Mouse (Mus musculus) olfactory bulb, adult 2 months (tissue): ENCODE data around the gene Kcnip4.

Experiments
- CTCF ChIP-seq: fragments of 200-500 bp; IDR thresholded peaks from 2 replicates; pipeline ENCODE4 v1.5.1; 2012; ENCODE audit warnings: low read depth, mild to moderate bottlenecking, low read length, moderate library complexity; ENCODE audit not compliant: insufficient read depth
- POLR2A ChIP-seq: fragments of 200-500 bp; IDR thresholded peaks from 2 replicates; pipeline ENCODE4 v1.6.1; 2012; ENCODE audit warnings: mild to moderate bottlenecking, low read depth, low read length, moderate library complexity; ENCODE audit not compliant: insufficient read depth

DNA sequence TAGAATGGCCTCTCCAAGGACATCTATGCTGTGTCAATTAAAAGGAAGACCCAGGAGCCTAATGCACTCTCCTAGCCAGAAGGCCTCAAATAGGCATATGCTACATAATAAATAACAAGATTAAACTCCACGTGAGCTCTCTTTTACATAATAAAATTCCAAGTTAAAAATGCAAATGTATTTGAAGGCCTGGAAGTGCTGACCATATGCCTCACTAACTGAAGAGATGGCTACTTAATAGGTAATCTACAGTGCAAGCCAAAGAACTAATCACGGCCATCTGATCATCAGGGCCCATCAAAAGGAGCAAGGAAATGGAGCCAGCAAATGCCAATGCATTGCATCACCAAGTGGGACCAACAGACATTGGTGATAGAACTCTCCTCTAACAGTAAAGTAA, 277.6 kb downstream of the Kcnip4 start:
- TF ChIP-seq CTCF (no peak), POLR2A (no peak)
